ENCODE assay signal across 8 mouse cellular contexts in genomic region chr4:151128641-151129541, GRCm38 (mm10). TPM values are rescaled to one million over a fixed set of nuclear protein-coding genes. Genes with fewer than 3 reads are reported as not detected.
DNase-seq lines count a peak whose midpoint lies in the region; ATAC-seq and TF ChIP-seq lines count a peak whose summit lies in the region.

No protein-coding gene starts in this region.

- no peak for DNase-seq in ES-E14 (ENCODE audit: low read depth, low spot score)
- peak; percentile 96 for DNase-seq in hindbrain, embryonic 14.5 days (ENCODE audit: low spot score)
- peak; percentile 85 to 90 for DNase-seq in left cerebral cortex, postnatal 10 days (ENCODE audit: extremely low spot score in 1 of 2, low spot score in 2 of 2)
- DNase-seq in yolk sac, embryonic 10.5 days (ENCODE audit: low spot score): peak; percentile 36
- DNase-seq in B cell, adult 2 months: no peak

- in situ Hi-C loops in ES-E14 (cut with MboI; ENCODE audit: low sequenced_read_pairs in 2 of 2, unreplicated experiment in 2 of 2): no loop called here

- peak overlapping the region; percentile 72 for H3K9ac ChIP-seq in ES-E14 (ENCODE audit: insufficient read depth, low read depth, low read length, poor library complexity, severe bottlenecking)
- peak overlapping the region; percentile 98 for H3K9ac ChIP-seq in forebrain, embryonic 13.5 days
- peak overlapping the region; percentile 88 for H3K9ac ChIP-seq in hindbrain, embryonic 14.5 days
- H3K9ac ChIP-seq in midbrain, embryonic 13.5 days (replicated peaks): peak overlapping the region; percentile 92

- no peak overlapping the region for H3K27ac ChIP-seq in ES-E14 (ENCODE audit: insufficient read depth, low read depth, low read length, poor library complexity, severe bottlenecking)
- H3K27ac ChIP-seq in forebrain, embryonic 13.5 days: peak overlapping the region; percentile 100
- H3K27ac ChIP-seq in hindbrain, embryonic 14.5 days: peak overlapping the region; percentile 100
- peak overlapping the region; percentile 100 for H3K27ac ChIP-seq in midbrain, embryonic 13.5 days

- H3K4me1 ChIP-seq in ES-E14 (ENCODE audit: control insufficient read depth in 2 of 2, insufficient read depth in 2 of 2, low read length in 2 of 2, poor library complexity in 1 of 2): peaks cover 0 to 13% of the 10 kb centered on the region in 2 experiments; a peak in 1 of 4 replicates
- peaks cover 63% of the 10 kb centered on the region for H3K4me1 ChIP-seq in forebrain, embryonic 13.5 days
- H3K4me1 ChIP-seq in hindbrain, embryonic 14.5 days (replicated peaks; ENCODE audit: control insufficient read depth, insufficient read depth, low read length): peaks cover 45% of the 10 kb centered on the region
- H3K4me1 ChIP-seq in midbrain, embryonic 13.5 days (replicated peaks): peaks cover 61% of the 10 kb centered on the region

- H3K27me3 ChIP-seq in forebrain, embryonic 13.5 days: no peaks in the 10 kb centered on the region
- H3K27me3 ChIP-seq in hindbrain, embryonic 14.5 days (ENCODE audit: control insufficient read depth, insufficient read depth, low read length): no peaks in the 10 kb centered on the region
- peaks cover 8% of the 10 kb centered on the region for H3K27me3 ChIP-seq in midbrain, embryonic 13.5 days

- under 1% methylated on average over 69 of the region's 69 CpGs for WGBS in forebrain, embryonic 13.5 days
- WGBS in hindbrain, embryonic 14.5 days: under 1% methylated on average over 69 of the region's 69 CpGs
- under 1% methylated on average over 69 of the region's 69 CpGs for WGBS in midbrain, embryonic 13.5 days

- peak overlapping the region; percentile 76 for H3K4me2 ChIP-seq in forebrain, embryonic 13.5 days
- H3K4me2 ChIP-seq in hindbrain, embryonic 14.5 days (replicated peaks): peak overlapping the region; percentile 73
- peak overlapping the region; percentile 73 for H3K4me2 ChIP-seq in midbrain, embryonic 13.5 days (replicated peaks)

- H3K36me3 ChIP-seq in ES-E14 (ENCODE audit: control insufficient read depth, insufficient read depth, low read length, poor library complexity, severe bottlenecking): no peaks in the 10 kb centered on the region
- peaks cover 29% of the 10 kb centered on the region for H3K36me3 ChIP-seq in forebrain, embryonic 13.5 days (ENCODE audit: poor library complexity, severe bottlenecking)
- H3K36me3 ChIP-seq in hindbrain, embryonic 14.5 days (replicated peaks; ENCODE audit: control insufficient read depth, insufficient read depth): 0 out of 2 replicates have a peak, but pooled peaks cover 8% of the 10 kb centered on the region
- H3K36me3 ChIP-seq in midbrain, embryonic 13.5 days: peaks cover 25% of the 10 kb centered on the region

- intact Hi-C loops in left cerebral cortex, postnatal 10 days (cut with DNase I): loop anchor here (2.0 kb wide), 1 partner anchor 20 kb away; no protein-coding TSS in a partner anchor

- peak; percentile 66 for ATAC-seq in cerebellum, adult (ENCODE audit: insufficient number of reproducible peaks, low FRiP score, low TSS enrichment)
- peak; percentile 80 for ATAC-seq in forebrain, embryonic 13.5 days
- peak; percentile 82 for ATAC-seq in hindbrain, embryonic 14.5 days (ENCODE audit: low FRiP score)
- ATAC-seq in midbrain, embryonic 13.5 days: peak; percentile 79

- no peaks in the 10 kb centered on the region for H3K9me3 ChIP-seq in ES-E14 (ENCODE audit: control insufficient read depth, insufficient read depth, low read depth, low read length)
- no peaks in the 10 kb centered on the region for H3K9me3 ChIP-seq in forebrain, embryonic 13.5 days (replicated peaks)
- H3K9me3 ChIP-seq in hindbrain, embryonic 14.5 days (ENCODE audit: control insufficient read depth, low read length): no peaks in the 10 kb centered on the region
- H3K9me3 ChIP-seq in midbrain, embryonic 13.5 days: no peaks in the 10 kb centered on the region

- peak overlapping the region; percentile 75 to 83 for H3K4me3 ChIP-seq in ES-E14 (ENCODE audit: insufficient read depth in 1 of 2, low read depth in 1 of 2, low read length in 2 of 2, poor library complexity in 1 of 2, severe bottlenecking in 1 of 2)
- peak overlapping the region; percentile 60 for H3K4me3 ChIP-seq in forebrain, embryonic 13.5 days
- H3K4me3 ChIP-seq in hindbrain, embryonic 14.5 days (replicated peaks; ENCODE audit: low read length): peak overlapping the region; percentile 43
- peak overlapping the region; percentile 53 for H3K4me3 ChIP-seq in midbrain, embryonic 13.5 days (replicated peaks)

TF ChIP-seq in ES-E14, 5 proteins besides CTCF, POLR2A, EP300 and RAD21:
- TF ChIP-seq ZC3H11A (IDR thresholded peaks at IDR 0.05; ENCODE audit: borderline replicate concordance, low read depth, low read length) (no peak), CHD2 (IDR thresholded peaks at IDR 0.05; ENCODE audit: low read depth, low read length) (no peak), ZNF384 (IDR thresholded peaks at IDR 0.05; ENCODE audit: low read depth, low read length) (no peak), HCFC1 (IDR thresholded peaks at IDR 0.05; ENCODE audit: borderline replicate concordance, insufficient read depth, low read length) (no peak), MAFK (IDR thresholded peaks at IDR 0.05; ENCODE audit: insufficient read depth, low read depth, low read length) (no peak)

RNA-seq across cellular contexts. Expression of gene Gm13090, which starts 39.5 kb away (rescaled TPM):
- total RNA-seq in ES-E14 (2012; rRNA removed): not detected in 2 replicates
- 0.33 TPM in 1 of 2 replicates, not detected in the other for polyA plus RNA-seq in forebrain, embryonic 13.5 days (2015; fragmentation: Nextera tagmentation; extraction: Ambion mirVana)
- 0.30 and 0.36 TPM in 2 replicates for polyA plus RNA-seq in hindbrain, embryonic 14.5 days (2014; fragmentation: Nextera tagmentation; extraction: Ambion mirVana)
- not detected for total RNA-seq in left cerebral cortex, postnatal 10 days (2021)
- 0.22 TPM in 1 of 2 replicates, not detected in the other for polyA plus RNA-seq in midbrain, embryonic 13.5 days (2015; fragmentation: Nextera tagmentation; extraction: Ambion mirVana)

Comparison
In these comparisons a context has a peak if more than half of its experiments do, and no peak if none do; other contexts are left out.
1. DNase-seq: peak in hindbrain, embryonic 14.5 days (single experiment), left cerebral cortex, postnatal 10 days (2 of 2) and yolk sac, embryonic 10.5 days (single experiment); none in ES-E14 (single experiment) and B cell, adult 2 months (0 of 2).
2. Peak in every context shown above with its lines, with median percentiles within 50 percentile points of each other: H3K4me3 ChIP-seq, H3K9ac ChIP-seq, ATAC-seq and H3K4me2 ChIP-seq.